Mouse (Mus musculus) layer of hippocampus, adult 8-10 months (tissue): Measurements from ENCODE around the gene Creb3. TPM values are rescaled to one million over a fixed set of nuclear protein-coding genes. Genes with fewer than 3 reads are reported as not detected.
"Not testable (repeated sequence)": the region's sequence is repeated elsewhere in the genome, so short reads cannot be mapped to it uniquely, and the experiment has no call there.

Source experiments
- DNase-seq, 2 experiments: peaks; one replicate each; pipeline ENCODE4 v3.0.0; 2022; ENCODE audit warnings: low spot score in 2 of 2
- total RNA-seq, 4 experiments: library from RNA; stranded (reverse); gene quantifications; 2 replicates each; pipeline ENCODE4 v1.2.4; 2022

Creb3 gene
- total RNA-seq, 4 experiments from 2014 or later = 63.3 to 89.5 (median 69.0) TPM

DNA sequence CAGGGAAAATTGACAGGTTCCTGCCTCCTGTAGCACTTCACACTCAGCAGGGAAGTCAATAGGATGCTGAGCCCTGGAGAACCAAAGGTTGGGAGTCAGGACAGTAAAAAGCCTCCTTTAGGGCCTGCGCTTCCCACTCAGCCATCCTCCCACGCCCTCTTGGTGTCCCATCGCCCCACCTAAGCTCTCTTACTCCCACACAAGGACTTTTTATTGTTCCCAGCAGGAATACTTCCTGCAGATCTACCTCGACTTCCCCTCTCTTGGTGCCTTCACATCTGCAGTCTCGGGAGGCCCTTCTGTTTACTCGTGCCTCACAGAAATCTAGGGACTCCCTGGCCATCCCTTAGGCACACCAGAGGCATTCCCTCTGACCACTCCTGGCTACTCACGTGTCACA, 21.3 kb downstream of the Creb3 start:
- DNase-seq = no peak

DNA sequence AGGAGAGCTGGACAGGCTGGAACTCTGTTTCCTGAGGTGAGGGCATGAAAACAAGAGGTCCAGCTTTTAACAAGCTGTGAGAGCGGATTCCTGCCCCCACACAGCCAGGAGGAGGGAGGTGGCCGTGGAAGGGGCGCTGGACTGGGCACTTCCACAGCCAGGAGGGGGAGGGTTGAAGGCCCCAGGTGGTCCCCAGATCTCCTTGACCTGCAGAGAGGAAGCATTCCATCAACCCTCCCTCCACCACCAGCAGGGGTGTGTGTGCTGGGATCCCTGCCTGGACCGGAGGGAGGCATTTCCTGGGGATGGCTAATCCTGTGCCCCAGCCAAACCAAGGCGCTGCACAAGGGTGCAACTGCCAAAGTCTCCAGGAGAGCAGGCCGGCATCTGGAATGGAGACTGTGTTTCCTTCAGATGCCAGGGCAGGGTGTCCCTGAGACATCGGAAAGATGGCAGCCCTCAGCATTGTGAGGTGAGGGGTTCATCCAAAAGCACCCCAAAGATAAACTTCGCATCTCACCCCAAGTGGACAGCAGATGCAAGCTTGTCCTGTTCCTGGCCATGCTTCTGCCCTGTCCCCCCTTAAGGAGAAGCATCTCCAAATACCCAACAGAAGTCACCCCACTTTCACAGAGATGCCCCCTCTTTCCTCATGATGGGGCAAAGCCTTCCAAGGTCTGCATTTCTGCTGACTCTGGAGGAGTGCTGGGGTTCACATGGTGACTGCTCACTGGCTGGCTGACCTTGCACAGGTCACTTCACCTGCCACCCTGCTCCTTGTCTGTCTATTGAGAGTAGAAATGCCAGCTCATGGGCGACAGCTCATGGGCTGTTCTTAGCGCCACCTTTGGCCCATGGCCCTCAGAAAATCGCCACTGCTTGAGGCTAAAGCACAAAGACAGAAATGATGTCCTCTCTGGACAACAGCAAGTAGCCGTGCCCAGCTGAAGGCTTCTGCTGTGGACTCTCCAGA, 22.6 kb downstream of the Creb3 start, which contains the start of gene Msmp:
Gene Msmp (minus strand): TSS at position 51 of the 973 bp plus-strand sequence.
- DNase-seq = no peak

DNA sequence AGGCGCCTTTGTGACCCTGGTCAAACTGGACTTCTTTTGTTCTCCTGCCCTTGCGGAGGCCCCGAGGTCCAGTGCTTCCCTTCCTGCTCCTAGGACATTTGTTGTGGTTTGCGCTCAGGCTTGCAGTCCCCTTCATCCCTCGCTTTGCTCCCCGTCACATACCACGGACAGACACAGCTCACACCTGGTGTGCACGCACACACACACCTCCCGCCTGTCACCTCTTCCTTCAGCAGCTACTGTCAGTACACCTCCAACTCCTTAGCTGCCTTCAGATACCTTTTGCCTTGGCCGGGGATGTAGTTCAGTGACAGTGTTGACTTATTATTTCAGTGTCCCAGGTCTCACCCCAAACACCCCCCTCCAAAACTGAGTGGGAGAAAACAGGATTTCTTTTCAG, 23.6 kb downstream of the Creb3 start:
- no peak for DNase-seq

DNA sequence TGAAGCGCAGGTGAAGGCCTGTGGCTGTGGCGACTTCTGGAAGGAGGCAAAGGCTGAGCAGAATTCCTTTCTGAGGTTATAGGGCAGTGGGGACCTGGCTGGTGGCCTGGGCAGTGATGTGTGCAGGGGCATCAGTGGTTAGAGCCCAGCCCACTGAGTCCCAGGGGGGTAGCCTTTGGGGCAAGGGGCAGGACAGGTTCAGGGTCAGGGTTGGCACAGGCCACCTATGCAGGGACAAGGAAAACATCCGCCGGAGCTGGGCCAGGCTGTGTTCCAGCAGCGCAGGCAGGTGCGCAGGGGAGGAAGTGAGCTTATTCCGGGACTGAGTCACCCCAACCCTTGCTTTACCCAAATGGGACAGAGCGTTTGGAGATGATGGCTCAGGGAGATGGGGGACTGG, 24.3 kb downstream of the Creb3 start:
- no peak for DNase-seq

DNA sequence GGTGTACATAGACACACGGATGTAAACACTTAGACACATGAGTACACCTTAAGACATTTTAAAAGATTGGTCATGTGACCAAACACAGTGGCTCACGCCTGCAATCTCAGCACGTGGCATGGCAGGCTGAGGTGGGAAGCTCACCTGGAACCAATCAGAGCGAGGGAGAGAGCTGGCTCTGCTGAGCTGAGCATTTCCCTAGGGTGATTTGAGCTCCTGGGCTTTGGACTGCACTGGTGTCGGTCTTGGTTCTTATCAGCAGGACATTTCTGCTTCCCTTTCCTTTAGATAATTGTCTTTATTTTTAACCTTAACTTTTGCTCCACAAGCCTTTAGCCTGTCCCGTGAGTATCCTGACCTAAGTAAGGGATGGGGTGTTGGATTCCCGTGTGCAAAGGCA, 25.5 kb downstream of the Creb3 start:
- no peak for DNase-seq

GRCm38 (mm10) chr4:43591543-43591942, 29.4 kb downstream of the Creb3 start:
- no peak for DNase-seq

GRCm38 (mm10) chr4:43591961-43592360, 29.8 kb downstream of the Creb3 start:
- no peak for DNase-seq

DNA sequence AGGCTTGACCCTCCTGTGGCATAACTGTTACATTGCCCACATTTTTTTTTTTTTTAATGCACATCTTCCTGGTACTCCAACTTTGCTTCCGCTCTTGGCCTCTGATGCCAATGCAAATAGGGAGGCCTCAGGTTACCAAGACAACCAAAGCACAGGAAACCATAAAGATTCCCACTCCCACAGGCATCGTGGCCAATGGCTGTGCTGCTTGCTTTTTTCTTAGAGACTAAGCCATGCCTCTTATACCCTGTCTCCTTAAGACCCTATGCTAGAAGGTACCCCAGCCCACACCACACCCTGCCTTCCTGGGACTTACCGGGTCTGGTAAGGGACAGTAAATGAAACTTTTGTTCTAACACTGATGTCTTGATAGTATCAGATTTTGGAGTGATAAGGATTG, 31.3 kb downstream of the Creb3 start:
- DNase-seq = no peak

DNA sequence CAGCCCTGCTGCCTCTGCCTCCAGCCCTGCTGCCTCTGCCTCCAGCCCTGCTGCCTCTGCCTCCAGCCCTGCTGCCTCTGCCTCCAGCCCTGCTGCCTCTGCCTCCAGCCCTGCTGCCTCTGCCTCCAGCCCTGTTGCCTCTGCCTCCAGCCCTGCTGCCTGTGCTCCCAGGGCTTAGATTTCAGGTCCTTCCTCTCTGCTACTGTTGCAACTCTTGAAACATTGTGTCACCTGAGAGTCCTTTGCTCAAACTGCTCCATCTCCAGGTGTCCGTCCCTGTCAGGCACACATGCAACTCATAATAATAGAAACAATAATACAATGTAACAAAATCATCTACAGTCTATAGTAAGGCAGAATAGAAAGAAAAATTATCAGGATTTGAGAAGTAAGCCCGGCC, 34.5 kb downstream of the Creb3 start:
- DNase-seq = not testable (repeated sequence)

GRCm38 (mm10) chr4:43598200-43598599, 36.1 kb downstream of the Creb3 start:
- no peak for DNase-seq

GRCm38 (mm10) chr4:43598650-43599380, 36.7 kb downstream of the Creb3 start:
- DNase-seq = no peak

- DNase-seq = no peak
Observed at GRCm38 (mm10) chr4:43600195-43600934, 38.2 kb downstream of the Creb3 start.

DNA sequence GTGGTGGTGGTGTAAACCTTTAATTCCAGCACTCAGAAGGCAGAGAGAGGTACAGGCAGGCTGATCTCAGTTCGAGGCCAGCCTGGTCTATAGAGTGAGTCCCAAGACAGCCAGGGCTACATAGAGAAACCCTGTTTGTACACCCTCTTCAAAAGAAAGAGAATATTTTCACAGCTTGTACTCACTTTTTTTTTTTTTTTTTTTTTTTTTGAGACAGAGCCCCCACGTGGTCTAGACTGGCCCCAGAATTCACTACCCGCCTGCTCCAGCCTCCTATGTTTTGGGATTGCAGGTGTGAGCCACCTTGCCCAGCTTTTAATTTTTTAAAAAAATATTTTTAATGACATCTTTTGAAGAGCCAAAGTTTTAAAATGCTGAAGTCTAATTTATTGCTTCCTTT, 42.0 kb downstream of the Creb3 start:
- no peak for DNase-seq

GRCm38 (mm10) chr4:43604751-43605685, 42.9 kb downstream of the Creb3 start:
- DNase-seq = no peak

DNA sequence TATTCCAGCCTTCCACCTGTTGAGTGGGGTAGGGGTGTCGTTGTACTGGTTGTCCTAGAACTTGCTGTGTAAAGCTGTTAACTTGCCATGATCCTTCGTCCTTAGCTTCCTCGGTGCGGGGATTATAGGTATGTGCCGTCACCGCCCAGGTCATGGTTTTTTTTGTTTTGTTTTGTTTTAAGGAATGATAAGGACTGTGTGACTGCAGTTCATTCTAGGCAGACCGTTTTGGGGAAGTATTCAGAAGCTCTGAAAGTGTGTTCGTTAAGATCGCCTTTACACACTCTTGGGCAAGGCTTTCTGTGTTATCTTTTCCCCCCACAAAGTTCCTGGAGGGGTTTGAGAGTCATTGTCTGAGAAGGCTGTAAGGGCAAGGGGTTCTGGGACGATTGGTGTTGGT, 50.4 kb downstream of the Creb3 start:
- DNase-seq = no peak

GRCm38 (mm10) chr4:43613060-43613730, 51.1 kb downstream of the Creb3 start:
- no peak for DNase-seq
